Mouse (Mus musculus): ENCODE results near the gene Caskin1.

Gene Caskin1

DNA sequence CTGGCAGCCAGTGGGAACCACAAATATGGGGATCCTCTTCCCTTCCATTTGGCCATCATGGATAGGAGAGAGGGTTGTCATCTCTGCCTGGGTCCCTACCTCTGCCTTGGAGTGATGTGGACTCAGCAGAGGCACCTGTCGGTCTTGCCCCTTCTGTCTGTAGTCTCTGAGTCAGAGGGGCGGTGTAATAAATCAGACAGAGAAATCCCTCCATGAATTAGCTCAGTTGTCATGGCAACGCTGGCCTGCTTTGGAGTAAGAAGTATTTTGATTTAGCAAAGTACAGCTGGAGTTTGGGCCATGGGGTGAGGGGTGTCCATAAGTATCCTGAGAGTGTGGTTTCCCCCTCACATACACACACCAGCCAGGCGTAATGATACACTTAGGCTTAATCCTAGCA is 2.0 kb downstream of the Caskin1 start:
- in situ Hi-C loops (cut with MboI; ENCODE audit: low sequenced_read_pairs): no loop called here

DNA sequence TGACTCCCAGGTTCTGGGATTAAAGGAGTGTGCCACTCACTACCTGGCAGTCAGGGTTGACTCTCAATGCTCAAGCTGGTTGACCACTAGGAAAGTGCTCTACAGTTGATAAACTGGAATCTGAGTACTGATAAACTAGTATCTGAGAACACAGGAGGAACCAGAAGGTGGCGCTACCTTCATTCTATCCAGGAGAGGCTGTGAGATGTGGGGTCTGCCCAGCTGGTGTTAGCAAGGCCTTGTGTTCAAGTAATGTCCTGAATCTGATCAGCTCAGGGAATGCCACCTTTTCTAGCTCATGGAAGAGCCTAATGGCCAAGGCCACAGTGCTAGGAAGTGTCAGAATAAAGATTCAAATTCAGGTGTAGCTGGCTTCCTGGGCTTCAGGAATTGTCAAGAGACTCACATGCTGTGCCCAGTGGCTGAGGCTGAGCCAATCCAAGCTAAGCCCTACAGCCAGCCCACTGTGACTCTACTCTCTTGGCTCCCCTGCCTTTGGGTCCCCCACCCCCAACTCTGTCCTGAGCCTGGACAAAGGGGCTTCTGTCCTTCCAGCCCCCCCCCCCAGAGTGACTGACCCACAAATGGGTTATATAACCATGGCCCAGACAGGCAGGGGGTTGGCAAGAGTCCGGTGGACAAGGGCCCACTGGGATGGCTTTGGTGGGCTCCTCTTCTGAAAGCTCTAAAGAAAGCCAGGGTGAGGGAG is 6.4 kb downstream of the Caskin1 start:
- in situ Hi-C loops (cut with MboI; ENCODE audit: low sequenced_read_pairs): no loop called here

DNA sequence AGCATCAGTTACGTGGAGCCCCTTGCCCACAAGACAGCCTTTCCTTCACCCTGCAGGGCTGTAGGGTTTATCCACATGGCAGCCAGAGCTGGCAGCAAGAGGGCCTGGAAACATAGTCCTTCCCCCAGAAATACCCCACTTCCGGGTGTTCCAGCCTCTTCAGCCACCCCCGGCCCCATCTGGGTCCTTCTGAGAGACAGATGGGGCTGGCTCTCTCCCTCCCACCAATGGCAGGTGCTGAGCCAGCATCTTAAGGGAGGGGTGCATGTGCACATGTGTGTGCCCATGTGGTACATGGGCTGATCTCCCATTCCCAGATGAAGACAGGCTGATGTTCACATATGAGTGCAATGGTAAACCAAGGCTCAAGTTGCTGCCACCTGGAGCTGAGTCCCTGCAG is 7.0 kb downstream of the Caskin1 start:
- in situ Hi-C loops (cut with MboI; ENCODE audit: low sequenced_read_pairs): no loop called here

DNA sequence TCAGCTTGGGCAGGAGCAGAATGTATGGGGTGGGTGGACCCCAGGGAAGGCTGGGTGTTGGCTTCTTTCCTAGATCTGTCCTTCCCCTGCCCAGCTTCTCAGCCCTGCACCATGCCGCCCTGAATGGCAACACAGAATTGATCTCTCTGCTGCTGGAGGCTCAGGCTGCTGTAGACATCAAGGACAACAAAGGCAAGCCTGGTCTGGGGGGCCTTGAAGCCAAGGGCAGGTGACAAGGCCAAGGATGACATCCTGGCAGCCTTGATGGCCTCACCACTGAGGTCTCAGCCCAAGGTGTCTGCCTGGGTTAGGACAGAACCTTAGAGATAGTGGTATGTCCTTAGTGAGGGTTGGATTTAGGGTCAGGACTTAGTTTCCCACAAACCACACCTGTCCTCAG is 7.6 kb downstream of the Caskin1 start:
- in situ Hi-C loops (cut with MboI; ENCODE audit: low sequenced_read_pairs): no loop called here

DNA sequence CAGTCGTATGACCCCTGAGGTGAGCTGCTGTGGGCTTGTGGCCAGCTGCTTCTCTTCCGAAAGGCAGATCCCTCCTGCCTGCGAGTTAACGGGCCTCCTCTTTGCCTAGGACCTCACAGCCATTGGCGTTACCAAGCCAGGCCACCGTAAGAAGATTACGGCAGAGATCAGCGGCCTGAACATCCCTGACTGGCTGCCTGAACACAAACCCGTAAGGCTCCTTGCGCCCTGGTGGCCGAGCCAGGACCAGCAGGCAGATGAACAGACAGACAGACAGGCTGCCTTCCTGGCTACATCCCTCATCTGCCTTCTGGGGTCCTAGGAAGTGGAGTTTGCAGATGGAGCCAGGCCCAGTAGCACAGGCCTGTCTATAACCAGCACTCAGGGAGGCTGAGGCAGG is 13.8 kb downstream of the Caskin1 start:
- in situ Hi-C loops (cut with MboI; ENCODE audit: low sequenced_read_pairs): no loop called here

DNA sequence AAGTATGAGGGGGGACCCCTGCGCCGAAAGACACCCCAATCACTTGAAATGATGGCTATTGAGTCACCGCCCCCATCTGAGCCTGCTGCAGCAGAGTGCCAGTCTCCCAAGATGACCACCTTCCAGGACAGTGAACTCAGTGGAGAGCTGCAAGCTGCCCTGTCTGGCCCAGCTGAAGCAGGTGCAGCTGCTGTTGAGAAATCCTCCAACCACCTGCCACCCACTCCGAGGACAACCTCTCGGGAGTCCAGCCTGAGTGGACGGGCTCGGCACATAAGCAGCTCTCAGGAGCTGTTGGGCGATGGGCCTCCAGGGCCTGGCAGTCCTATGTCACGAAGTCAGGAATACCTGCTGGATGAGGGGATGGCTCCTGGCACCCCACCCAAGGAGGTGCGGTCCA is 15.7 kb downstream of the Caskin1 start:
- in situ Hi-C loops (cut with MboI; ENCODE audit: low sequenced_read_pairs): no loop called here

DNA sequence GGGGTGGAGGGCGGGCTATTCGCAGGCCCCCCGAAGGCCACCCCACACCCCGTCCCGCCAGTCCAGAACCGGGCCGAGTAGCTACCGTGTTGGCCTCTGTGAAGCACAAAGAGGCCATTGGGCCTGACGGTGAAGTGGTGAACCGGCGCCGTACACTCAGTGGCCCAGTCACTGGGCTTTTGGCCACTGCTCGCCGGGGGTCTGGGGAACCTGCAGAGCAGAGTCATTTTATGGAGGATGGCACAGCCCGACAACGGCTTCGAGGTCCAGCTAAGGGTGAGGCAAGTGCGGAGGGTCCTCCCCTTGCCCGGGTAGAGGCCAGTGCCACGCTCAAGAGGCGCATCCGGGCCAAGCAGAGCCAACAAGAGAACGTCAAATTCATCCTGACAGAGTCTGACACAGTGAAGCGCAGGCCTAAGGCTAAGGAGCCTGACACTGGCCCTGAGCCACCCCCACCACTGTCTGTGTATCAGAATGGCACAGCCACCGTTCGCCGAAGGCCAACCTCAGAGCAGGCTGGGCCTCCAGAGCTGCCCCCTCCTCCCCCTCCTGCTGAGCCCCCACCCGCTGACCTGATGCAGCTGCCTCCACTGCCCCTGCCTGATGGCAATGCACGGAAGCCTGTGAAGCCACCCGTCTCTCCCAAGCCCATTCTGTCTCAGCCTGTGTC is 17.0 kb downstream of the Caskin1 start:
- in situ Hi-C loops (cut with MboI; ENCODE audit: low sequenced_read_pairs): no loop called here

DNA sequence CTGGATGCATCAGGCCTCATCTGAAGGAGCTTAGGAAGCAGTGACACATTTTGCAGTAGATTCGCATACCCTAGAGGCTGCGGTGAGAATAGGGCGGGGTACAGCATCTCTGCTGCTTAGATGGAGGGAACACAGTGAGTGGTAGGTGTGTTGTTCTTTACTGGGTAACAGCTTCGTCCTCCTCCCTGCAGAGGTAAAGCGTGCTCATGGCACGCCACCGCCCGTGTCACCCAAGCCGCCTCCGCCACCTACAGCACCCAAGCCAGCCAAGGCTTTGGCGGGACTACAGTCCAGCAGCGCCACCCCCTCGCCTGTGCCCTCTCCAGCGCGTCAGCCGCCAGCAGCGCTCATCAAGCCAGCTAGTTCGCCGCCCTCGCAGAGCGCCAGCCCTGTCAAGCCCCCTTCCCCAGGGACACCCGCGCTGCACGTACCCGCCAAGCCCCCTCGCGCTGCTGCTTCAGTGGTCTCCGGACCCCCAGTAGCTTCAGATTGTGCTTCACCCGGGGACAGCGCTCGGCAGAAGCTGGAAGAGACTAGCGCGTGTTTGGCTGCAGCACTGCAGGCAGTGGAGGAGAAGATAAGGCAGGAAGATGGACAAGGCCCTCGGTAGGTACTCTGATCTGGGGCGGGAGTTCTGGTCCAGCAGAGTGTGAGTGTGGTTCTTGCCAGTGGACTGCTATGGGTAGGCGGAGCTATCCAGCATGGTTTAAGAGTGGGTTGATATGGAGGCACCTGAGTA is 18.1 kb downstream of the Caskin1 start:
- in situ Hi-C loops (cut with MboI; ENCODE audit: low sequenced_read_pairs): no loop called here

DNA sequence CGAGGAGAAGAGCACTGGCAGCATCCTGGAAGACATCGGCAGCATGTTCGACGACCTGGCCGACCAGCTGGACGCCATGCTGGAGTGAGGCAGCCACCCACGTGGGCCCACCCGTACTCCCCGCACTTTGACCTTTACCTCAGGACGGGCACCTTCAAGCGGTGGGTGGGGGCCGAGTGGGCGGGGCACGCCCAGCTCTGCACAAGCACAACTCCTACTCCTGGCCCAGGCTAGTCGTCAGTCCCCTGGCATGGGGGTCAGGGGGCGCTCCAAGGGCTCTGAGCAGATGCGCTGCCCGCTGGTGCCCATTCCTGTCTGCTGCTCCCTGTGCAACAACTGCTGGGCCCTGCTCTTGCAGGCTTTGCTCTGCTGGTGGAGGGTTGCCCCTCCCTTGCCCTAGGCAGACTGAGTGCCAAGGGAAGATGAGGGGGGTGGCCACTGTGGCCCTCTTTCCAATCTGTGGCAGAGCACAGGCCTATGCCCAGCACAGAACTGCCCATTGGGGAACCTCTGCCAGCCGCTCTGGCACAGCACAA is 18.8 kb downstream of the Caskin1 start:
- in situ Hi-C loops (cut with MboI; ENCODE audit: low sequenced_read_pairs): no loop called here

DNA sequence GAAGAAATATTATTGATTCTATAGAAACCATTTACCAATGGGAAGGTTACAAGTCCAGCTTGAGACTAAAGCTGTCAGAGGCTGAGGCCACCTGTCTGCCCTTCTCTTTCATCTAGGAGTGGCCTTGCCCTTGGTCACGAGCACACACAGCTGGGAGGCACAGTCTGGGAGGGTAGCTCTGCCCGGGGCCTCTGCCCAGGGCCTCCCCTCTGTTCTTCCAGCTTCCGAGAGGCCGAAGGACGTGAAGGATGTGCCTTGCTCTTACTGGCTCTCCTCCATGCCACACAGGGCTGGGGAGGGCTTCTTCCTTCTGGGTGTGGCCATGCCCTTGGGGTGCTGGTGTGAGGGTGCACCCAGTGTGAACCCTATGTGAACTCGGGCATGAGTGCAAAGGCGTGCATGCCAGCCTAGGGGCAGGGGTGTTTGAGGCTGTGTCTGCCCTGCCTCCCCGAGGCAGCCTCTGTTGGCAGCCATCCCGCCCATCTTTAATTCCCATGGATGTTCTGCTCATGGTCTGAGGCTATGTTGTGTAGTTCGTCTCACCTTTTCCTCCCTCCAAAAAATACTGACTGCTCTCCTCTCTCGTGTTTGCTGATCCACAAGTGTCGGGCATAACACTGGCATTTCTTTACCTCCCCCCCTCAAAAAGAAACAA is 19.5 kb downstream of the Caskin1 start:
- in situ Hi-C loops (cut with MboI; ENCODE audit: low sequenced_read_pairs): no loop called here

DNA sequence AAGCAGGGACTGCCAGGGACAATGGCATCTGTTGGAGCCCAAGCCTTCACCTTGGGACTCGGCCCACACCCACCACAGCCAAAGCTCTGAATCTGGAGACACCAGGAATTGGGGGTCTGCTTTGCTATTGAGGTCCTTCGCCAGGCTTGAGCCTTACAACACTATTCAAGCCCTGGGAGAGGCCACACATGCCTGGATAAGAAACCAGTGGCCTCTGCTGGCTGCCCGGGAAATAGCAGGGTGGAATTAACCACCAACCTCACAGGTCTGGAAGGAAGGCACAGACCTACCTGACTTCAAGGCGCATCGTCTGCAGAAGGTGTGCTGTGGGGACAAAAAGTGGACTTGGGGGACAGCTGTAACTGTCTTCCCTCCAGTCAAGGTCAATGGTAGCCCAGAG is 25.2 kb downstream of the Caskin1 start:
- in situ Hi-C loops (cut with MboI; ENCODE audit: low sequenced_read_pairs): no loop called here

DNA sequence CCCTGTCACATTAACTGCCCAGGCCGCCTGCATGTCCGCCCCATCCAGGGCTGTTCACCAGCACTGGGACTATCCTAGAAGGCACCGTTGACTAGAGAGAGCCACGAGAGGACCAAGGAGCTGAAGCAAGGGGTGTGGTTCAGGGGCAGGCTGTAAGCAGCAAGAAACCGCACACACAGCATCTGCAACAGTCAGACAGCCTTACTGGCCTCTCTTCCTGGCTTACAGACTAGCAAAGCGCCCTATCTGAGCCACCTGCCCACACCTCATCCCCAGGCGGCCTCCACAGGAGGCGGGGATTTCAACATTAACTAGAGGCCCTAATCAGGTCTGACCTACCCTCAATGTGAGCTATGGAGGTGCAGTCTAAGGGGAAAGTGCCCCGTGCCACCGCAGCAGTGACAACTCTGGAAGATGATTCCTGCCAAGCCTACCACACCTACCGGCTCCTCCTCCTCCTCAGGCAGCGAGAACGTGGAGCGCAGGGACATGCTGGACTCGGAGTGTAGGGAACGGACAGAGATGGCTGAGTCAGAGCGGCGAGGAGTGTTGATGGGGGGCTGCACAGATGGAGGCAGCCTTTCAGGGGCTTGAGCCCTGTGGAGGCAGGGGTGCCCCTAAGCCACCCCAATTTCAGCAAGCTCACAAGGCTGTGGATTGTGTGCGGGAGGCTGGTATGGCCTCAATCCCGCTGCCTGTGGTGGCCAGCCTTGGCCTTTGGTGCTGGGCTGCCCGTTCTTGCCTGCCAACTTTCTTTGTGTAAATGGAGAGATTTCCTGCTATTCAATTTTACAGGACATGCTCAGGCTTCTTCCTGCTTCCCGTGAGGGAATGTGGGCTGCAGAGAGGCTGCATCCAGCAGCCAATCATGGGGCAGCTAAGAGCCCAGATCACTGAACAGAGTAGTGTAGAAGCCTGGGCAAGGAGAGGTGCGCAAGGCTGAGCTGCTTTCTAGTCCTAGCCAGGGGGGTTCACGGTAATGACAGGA is 26.2 kb downstream of the Caskin1 start:
- in situ Hi-C loops (cut with MboI; ENCODE audit: low sequenced_read_pairs): no loop called here

DNA sequence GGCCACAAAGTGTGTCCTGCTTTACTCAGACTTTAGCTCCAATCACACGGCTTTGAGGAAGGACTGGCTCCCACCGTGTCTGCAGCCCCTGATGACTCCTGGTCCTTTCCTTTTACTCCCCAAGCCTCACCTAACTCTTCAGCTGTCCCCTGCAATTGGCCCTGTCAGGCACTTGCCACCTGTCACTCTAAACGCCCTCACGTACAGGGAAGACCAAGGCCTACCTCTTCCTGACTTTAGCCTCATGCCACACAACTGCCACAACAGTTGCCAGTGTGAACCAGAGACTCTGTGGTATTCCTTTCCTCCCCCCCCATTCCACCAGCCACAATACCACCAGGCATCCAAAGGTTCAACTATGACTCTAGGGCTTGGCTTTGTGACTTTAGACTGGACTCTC is 32.0 kb downstream of the Caskin1 start:
- in situ Hi-C loops (cut with MboI; ENCODE audit: low sequenced_read_pairs): no loop called here

DNA sequence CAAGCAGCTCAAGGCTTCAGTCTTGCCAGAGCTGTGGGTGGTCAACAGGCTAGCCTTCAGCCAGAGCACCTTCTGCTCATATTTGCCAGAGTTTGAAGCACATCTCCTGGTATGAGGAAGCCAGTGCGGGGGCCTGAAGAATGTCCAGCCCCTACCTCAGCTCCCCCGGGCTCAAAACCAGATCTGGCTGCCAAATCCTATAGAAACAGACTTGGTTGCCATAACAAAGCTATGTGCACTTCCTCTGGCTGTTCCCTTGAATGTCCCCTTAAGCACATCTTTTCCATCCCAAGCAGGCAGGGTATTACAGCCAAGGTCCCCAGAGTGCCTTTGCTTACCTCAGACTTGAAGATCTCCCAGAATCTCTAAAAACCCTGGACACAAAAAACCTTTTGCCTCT is 36.3 kb downstream of the Caskin1 start:
- in situ Hi-C loops (cut with MboI; ENCODE audit: low sequenced_read_pairs): no loop called here

DNA sequence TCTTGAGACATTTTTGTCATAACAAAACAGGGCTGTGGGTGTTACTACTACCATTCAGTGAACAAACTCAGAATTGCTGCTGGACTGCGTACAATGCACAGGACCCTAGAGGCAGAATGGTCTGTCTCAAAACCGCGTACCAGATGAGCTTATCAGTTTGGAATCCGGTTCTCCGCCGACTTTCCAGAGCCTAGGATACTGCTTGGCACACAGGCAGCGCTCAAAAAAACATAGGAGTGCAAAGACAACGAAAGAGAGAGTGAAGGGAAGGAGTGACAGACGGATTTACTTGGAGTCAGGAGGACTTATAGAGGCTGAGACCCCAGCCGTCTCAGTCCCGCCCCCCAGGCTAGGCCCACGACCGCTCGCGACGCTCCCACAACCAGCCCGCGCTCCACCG is 38.9 kb downstream of the Caskin1 start:
- in situ Hi-C loops (cut with MboI; ENCODE audit: low sequenced_read_pairs): no loop called here

DNA sequence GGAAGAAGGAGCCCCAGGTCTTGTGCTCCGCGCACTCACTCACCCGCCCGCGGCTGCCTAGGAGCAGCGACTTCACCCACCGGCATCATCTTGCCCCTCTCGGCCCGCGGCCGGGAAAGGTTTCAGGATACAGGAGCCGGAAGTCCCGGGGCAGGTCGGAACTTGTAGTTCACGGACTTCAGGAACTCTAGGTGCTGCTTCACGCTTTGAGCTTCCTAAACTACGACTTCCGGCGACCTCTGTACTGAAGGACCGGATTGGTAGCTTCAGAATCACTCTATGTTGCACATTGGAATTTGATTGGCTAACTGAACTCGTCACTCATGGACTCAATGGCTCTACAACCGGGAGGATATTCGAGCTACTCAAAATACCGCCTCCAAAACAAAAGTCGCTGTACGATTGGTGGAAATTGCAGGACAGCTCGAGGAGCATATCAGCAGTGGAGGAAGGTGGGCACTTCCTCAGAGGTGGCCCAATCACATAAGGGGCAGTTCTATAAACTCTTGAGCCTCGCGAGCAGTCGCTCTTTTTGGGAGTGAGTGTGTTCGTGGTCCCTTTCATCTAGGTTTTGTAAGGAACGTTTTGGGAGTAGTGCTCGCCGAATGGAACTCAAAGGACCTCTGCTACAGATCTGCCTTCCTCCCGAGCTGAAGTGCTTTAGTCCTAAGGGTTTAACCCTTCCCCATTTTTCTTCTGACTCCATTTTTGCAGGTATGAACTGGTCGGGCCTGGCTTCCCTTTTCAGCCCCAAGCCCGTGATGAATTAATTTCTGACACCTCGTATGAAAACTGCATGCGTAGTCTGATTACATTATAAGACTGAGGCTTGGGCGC is 39.5 kb downstream of the Caskin1 start, which contains the start of gene Traf7:
Gene Traf7, minus strand, starts transcription at position 216 of the 837 bp plus-strand sequence.
- in situ Hi-C loops (cut with MboI; ENCODE audit: low sequenced_read_pairs): no loop called here

DNA sequence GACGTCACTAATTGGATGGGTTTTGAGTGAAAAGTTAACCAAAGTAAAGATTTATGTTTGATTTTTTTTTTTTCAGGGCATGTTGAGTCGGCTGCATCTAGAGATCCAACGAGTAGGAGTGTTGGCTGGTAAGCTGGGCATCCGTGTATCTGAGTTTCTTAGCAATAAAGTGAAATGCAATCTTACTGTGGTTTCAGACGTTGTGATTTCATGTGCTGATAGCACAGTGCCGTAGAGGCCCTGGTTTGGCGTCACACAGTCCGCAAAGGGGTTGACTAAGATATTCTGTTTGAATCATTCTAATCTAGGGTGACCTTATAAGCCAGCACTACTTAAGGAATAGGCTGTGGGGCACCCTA is 40.1 kb downstream of the Caskin1 start:
- in situ Hi-C loops (cut with MboI; ENCODE audit: low sequenced_read_pairs): no loop called here

DNA sequence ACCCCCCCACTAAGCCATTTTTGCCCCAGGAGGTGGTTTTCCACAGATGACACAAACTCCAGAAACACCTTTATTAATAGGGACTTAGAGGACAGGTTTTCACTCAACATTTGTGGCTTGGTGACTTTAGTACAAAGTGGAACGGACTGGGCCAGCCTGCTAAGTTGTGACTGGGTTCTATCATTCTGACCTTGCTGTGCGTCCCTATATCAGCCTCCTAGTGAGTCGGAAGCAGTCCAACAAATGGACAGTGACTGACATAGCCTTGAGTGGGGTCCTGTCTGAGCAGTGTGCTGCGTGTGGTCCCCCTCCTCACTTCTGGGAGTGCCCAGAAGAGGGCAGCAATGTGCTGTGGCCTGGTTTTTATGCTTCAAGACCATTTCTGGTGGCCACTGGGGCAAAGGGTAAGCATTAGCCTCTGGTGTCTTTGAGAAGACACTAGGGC is 40.6 kb downstream of the Caskin1 start:
- in situ Hi-C loops (cut with MboI; ENCODE audit: low sequenced_read_pairs): no loop called here

DNA sequence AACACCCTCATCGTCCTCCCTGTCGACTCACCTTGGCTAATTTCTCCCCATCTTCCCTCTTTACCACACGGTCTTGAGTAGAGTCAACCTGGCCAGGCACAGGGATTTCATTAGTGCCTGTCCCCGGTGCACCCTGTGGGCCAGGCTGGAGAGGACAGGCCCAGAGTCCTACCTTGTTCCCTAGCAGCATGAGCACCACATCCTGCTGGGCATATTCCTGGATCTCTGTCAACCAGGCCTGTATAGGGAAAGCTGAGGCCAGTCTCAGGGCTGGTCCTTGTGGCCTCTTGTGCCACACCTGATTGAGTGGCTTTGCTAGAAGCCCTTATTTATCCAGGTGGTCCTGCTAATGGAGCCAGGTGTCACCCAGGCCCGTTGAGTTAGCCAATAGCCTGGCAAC is 41.5 kb downstream of the Caskin1 start:
- in situ Hi-C loops (cut with MboI; ENCODE audit: low sequenced_read_pairs): loop anchor here (10.0 kb wide), 1 partner anchor 125 kb away; the partner anchor contains the start of genes Npw and Slc9a3r2

All from CH12F3 (cell line).